Mouse (Mus musculus) adrenal gland, postnatal 10 days (tissue): ENCODE results near the gene Klhl2. TPM values are rescaled to one million over a fixed set of nuclear protein-coding genes. Genes with fewer than 3 reads are reported as not detected.

Source experiments
- DNase-seq: peaks from one replicate; pipeline ENCODE4 v3.0.0; 2021; ENCODE audit warnings: mixed read lengths
- total RNA-seq, 2 experiments: library from RNA; stranded (reverse); gene quantifications; 2 replicates each; pipeline ENCODE4 v1.2.3; 2021

Gene Klhl2
- total RNA-seq, 2 experiments from 2014 or later: 32.2 to 35.5 TPM

GRCm38 (mm10) chr8:64831656-64832055 lies 18.2 kb downstream of the Klhl2 start:
- no peak for DNase-seq

GRCm38 (mm10) chr8:64829921-64830320 lies 19.9 kb downstream of the Klhl2 start:
- no peak for DNase-seq

GRCm38 (mm10) chr8:64829391-64829790 lies 20.4 kb downstream of the Klhl2 start:
- DNase-seq: no peak

- DNase-seq: no peak
These were observed 21.4 kb downstream of the Klhl2 start for GRCm38 (mm10) chr8:64828466-64828865.

GRCm38 (mm10) chr8:64827356-64827755 lies 22.5 kb downstream of the Klhl2 start:
- DNase-seq: no peak

- peak; percentile 74 for DNase-seq
These were observed 23.4 kb downstream of the Klhl2 start for GRCm38 (mm10) chr8:64826461-64826860.

GRCm38 (mm10) chr8:64823905-64824304 lies 25.9 kb downstream of the Klhl2 start:
- no peak for DNase-seq

GRCm38 (mm10) chr8:64820940-64821339 lies 28.9 kb downstream of the Klhl2 start:
- DNase-seq: no peak

GRCm38 (mm10) chr8:64811790-64812189 lies 38.0 kb downstream of the Klhl2 start:
- DNase-seq: no peak

- no peak for DNase-seq
These were observed 38.7 kb downstream of the Klhl2 start for GRCm38 (mm10) chr8:64811083-64811482.

GRCm38 (mm10) chr8:64806558-64806957 lies 43.3 kb downstream of the Klhl2 start:
- DNase-seq: no peak

GRCm38 (mm10) chr8:64804971-64805370 lies 44.8 kb downstream of the Klhl2 start:
- DNase-seq: no peak

- DNase-seq: no peak
These were observed 50.5 kb downstream of the Klhl2 start for GRCm38 (mm10) chr8:64799306-64799705.

- DNase-seq: no peak
These were observed 51.3 kb downstream of the Klhl2 start for GRCm38 (mm10) chr8:64798503-64798902.

GRCm38 (mm10) chr8:64797751-64798150 lies 52.1 kb downstream of the Klhl2 start:
- DNase-seq: no peak

GRCm38 (mm10) chr8:64791250-64791881 lies 58.5 kb downstream of the Klhl2 start:
- peak; percentile 23 for DNase-seq

- no peak for DNase-seq
These were observed 59.4 kb downstream of the Klhl2 start for GRCm38 (mm10) chr8:64790418-64790817.

- DNase-seq: peak; percentile 59
These were observed 61.1 kb downstream of the Klhl2 start for GRCm38 (mm10) chr8:64788715-64789114.

- DNase-seq: no peak
These were observed 63.0 kb downstream of the Klhl2 start for GRCm38 (mm10) chr8:64786801-64787200.

- no peak for DNase-seq
These were observed 65.6 kb downstream of the Klhl2 start for GRCm38 (mm10) chr8:64784235-64784634.

- DNase-seq: no peak
These were observed 67.9 kb downstream of the Klhl2 start for GRCm38 (mm10) chr8:64781947-64782346.

- DNase-seq: peak; percentile 36
These were observed 71.9 kb downstream of the Klhl2 start for GRCm38 (mm10) chr8:64777925-64778324.

- no peak for DNase-seq
These were observed 75.7 kb downstream of the Klhl2 start for GRCm38 (mm10) chr8:64774136-64774535.

GRCm38 (mm10) chr8:64770814-64771213 lies 79.0 kb downstream of the Klhl2 start:
- no peak for DNase-seq

- DNase-seq: no peak
These were observed 80.2 kb downstream of the Klhl2 start for GRCm38 (mm10) chr8:64769586-64769985.
